Mouse (Mus musculus): ENCODE data around the gene Rnf167.

- TF ChIP-seq POLR2A (IDR thresholded peaks at IDR 0.05; ENCODE audit: borderline replicate concordance, control insufficient read depth, low read depth, low read length): no peak
- TF ChIP-seq CTCF (IDR thresholded peaks at IDR 0.05; ENCODE audit: control insufficient read depth, insufficient read depth, low read length): no peak
Observed at GRCm38 (mm10) chr11:70649185-70649734, 2.2 kb downstream of the Rnf167 start.

Measured in bone marrow, adult 2 months (tissue).